Mouse (Mus musculus): ENCODE results near the gene Ppm1l.

Gene Ppm1l

GRCm38 (mm10) chr3:69490981-69491681, 174.5 kb downstream of the Ppm1l start:
- no peak for DNase-seq (ENCODE audit: low spot score)

- no peak for DNase-seq (ENCODE audit: low spot score)
Measured at GRCm38 (mm10) chr3:69494233-69495010, 177.8 kb downstream of the Ppm1l start.

GRCm38 (mm10) chr3:69497178-69497577, 180.5 kb downstream of the Ppm1l start:
- DNase-seq (ENCODE audit: low spot score) = no peak

GRCm38 (mm10) chr3:69502009-69502408, 185.3 kb downstream of the Ppm1l start:
- DNase-seq (ENCODE audit: low spot score) = no peak

GRCm38 (mm10) chr3:69502527-69502926, 185.9 kb downstream of the Ppm1l start:
- DNase-seq (ENCODE audit: low spot score) = no peak

GRCm38 (mm10) chr3:69505090-69505489, 188.4 kb downstream of the Ppm1l start:
- no peak for DNase-seq (ENCODE audit: low spot score)

GRCm38 (mm10) chr3:69506352-69506751, 189.7 kb downstream of the Ppm1l start:
- DNase-seq (ENCODE audit: low spot score) = no peak

GRCm38 (mm10) chr3:69509411-69509952, 192.8 kb downstream of the Ppm1l start:
- DNase-seq (ENCODE audit: low spot score) = no peak

- DNase-seq (ENCODE audit: low spot score) = no peak
Measured at GRCm38 (mm10) chr3:69511881-69512280, 195.2 kb downstream of the Ppm1l start.

- DNase-seq (ENCODE audit: low spot score) = no peak
Measured at GRCm38 (mm10) chr3:69512402-69512801, 195.7 kb downstream of the Ppm1l start.

GRCm38 (mm10) chr3:69515730-69516350, 199.2 kb downstream of the Ppm1l start:
- no peak for DNase-seq (ENCODE audit: low spot score)

- DNase-seq (ENCODE audit: low spot score) = no peak
Measured at GRCm38 (mm10) chr3:69519188-69519587, 202.5 kb downstream of the Ppm1l start.

GRCm38 (mm10) chr3:69519789-69520558, 203.3 kb downstream of the Ppm1l start:
- DNase-seq (ENCODE audit: low spot score) = no peak

- DNase-seq (ENCODE audit: low spot score) = no peak
Measured at GRCm38 (mm10) chr3:69522270-69522669, 205.6 kb downstream of the Ppm1l start.

GRCm38 (mm10) chr3:69524356-69525071, 207.9 kb downstream of the Ppm1l start:
- no peak for DNase-seq (ENCODE audit: low spot score)

- no peak for DNase-seq (ENCODE audit: low spot score)
Measured at GRCm38 (mm10) chr3:69525072-69525529, 208.4 kb downstream of the Ppm1l start.

GRCm38 (mm10) chr3:69527384-69527783, 210.7 kb downstream of the Ppm1l start:
- DNase-seq (ENCODE audit: low spot score) = no peak

- no peak for DNase-seq (ENCODE audit: low spot score)
Measured at GRCm38 (mm10) chr3:69529576-69529975, 212.9 kb downstream of the Ppm1l start.

- DNase-seq (ENCODE audit: low spot score) = no peak
Measured at GRCm38 (mm10) chr3:69531511-69531910, 214.8 kb downstream of the Ppm1l start.

- DNase-seq (ENCODE audit: low spot score) = no peak
Measured at GRCm38 (mm10) chr3:69532687-69533086, 216.0 kb downstream of the Ppm1l start.

GRCm38 (mm10) chr3:69535486-69535885, 218.8 kb downstream of the Ppm1l start:
- DNase-seq (ENCODE audit: low spot score) = no peak
